Mouse (Mus musculus) hindbrain, embryonic 15.5 days (tissue): ENCODE measurements at regions not wholly inside any gene's neighbourhood (a gene's known extent, or its start where the extent isn't known, plus 50 kb on each side); places are given as distances from the start of the nearest gene placed in this dataset.

Experiments used
- ATAC-seq: fragments of 200-750 bp; cut with Nextera tagmentation; 2 replicates; pipeline ENCODE4 v1.8.0; 2017; ENCODE audit warnings: low read depth, moderate number of reproducible peaks, moderate TSS enrichment; ENCODE audit not compliant: low FRiP score
- H3K27ac ChIP-seq: fragments of 300-500 bp; sonication (generic); replicated peaks from 2 replicates; pipeline ENCODE4 v1.5.1; 2015; ENCODE audit warnings: mild to moderate bottlenecking, inconsistent platforms
- H3K27me3 ChIP-seq: fragments of 300-500 bp; sonication (generic); 2 replicates; pipeline ENCODE4 v1.6.1; 2015; ENCODE audit warnings: control low read depth, inconsistent platforms
- H3K36me3 ChIP-seq: fragments of 300-500 bp; sonication (generic); 2 replicates; pipeline ENCODE4 v1.6.1; 2015; ENCODE audit warnings: control low read depth, inconsistent platforms
- H3K4me1 ChIP-seq: fragments of 300-500 bp; sonication (generic); replicated peaks from 2 replicates; pipeline ENCODE4 v1.6.1; 2015; ENCODE audit warnings: control low read depth, inconsistent platforms
- H3K4me2 ChIP-seq: fragments of 300-500 bp; sonication (generic); 2 replicates; pipeline ENCODE4 v1.6.1; 2015; ENCODE audit warnings: moderate library complexity, mild to moderate bottlenecking, inconsistent platforms
- H3K4me3 ChIP-seq: fragments of 300-500 bp; sonication (generic); 2 replicates; pipeline ENCODE4 v1.5.1; 2015; ENCODE audit warnings: mild to moderate bottlenecking, inconsistent platforms
- H3K9ac ChIP-seq: fragments of 300-500 bp; sonication (generic); 2 replicates; pipeline ENCODE4 v1.6.1; 2015; ENCODE audit warnings: inconsistent platforms
- H3K9me3 ChIP-seq: fragments of 300-500 bp; sonication (generic); 2 replicates; pipeline ENCODE4 v1.6.1; 2016; ENCODE audit warnings: control low read depth, inconsistent platforms
- WGBS: fragments of 180-500 bp; shearing (Covaris S2); methylation state at CpG from one replicate; pipeline ENCODE4 v1.1.7; 2015; 5-methylcytosine and 5-hydroxymethylcytosine counted together

- Histone ChIP-seq H3K4me2 (no peak overlapping the region), H3K36me3 (no peaks in the 10 kb centered on the region), H3K9me3 (no peaks in the 10 kb centered on the region), H3K27me3 (no peaks in the 10 kb centered on the region), H3K9ac (no peak overlapping the region), H3K4me3 (no peak overlapping the region), H3K27ac (no peak overlapping the region), H3K4me1 (peaks cover 5% of the 10 kb centered on the region)
- no peak for ATAC-seq
- 65% methylated on average over 4 of the region's 4 CpGs for WGBS
Measured at GRCm38 (mm10) chr17:79772219-79772618, 57.4 kb upstream of the Cyp1b1 start.

GRCm38 (mm10) chr17:79771727-79772126, 56.9 kb upstream of the Cyp1b1 start:
- Histone ChIP-seq H3K9ac (no peak overlapping the region), H3K4me2 (peak overlapping the region; percentile 20), H3K36me3 (no peaks in the 10 kb centered on the region), H3K4me1 (peaks cover 5% of the 10 kb centered on the region), H3K4me3 (no peak overlapping the region), H3K9me3 (no peaks in the 10 kb centered on the region), H3K27me3 (no peaks in the 10 kb centered on the region), H3K27ac (no peak overlapping the region)
- 0 out of 2 replicates have a peak, but pooled peaks have one; percentile 68 for ATAC-seq
- 13% methylated on average over 10 of the region's 10 CpGs for WGBS

DNA sequence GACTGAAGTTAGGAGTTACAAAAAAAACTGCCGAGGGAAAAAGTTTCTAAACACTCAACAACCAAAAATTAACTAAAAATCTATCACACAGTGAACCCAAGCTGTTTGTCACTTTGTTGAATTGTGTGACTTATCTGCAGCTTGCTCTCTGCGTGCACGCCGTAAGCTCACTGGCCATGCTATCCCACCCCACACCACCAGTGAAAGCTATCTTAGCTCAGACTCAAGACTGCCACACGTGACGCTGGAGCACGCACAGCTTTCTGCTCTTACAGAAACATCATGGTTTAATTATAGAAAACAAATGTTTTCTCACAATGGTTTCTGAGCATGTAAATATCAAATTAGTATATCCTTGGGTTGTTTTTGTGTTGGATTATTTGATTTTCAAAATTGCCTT, 56.0 kb upstream of the Cyp1b1 start:
- Histone ChIP-seq H3K27ac (no peak overlapping the region), H3K36me3 (no peaks in the 10 kb centered on the region), H3K4me2 (no peak overlapping the region), H3K9me3 (no peaks in the 10 kb centered on the region), H3K4me1 (peaks cover 5% of the 10 kb centered on the region), H3K4me3 (no peak overlapping the region), H3K27me3 (no peaks in the 10 kb centered on the region), H3K9ac (no peak overlapping the region)
- no peak for ATAC-seq
- 76% methylated on average over 7 of the region's 7 CpGs for WGBS

DNA sequence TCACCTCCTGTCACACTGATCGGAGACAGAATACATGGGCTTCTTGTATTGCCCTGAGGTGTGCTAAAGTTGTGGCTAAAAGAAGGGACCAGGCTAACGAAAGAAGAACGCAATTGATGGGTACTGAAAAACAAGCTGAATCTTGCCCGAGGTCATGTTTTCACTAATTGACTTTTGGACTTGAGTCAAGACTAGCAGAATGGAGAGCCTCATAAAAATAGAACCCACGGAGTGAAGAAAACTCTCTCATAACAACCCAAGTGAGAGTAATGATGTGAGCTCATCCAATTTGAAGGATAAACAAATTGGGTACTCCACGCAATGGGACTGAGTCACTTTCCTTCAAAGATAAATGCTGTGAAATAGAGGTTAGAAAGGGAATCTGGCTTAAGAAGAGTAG, 55.0 kb upstream of the Cyp1b1 start:
- peaks cover 5% of the 10 kb centered on the region for H3K4me1 ChIP-seq
- no peaks in the 10 kb centered on the region for H3K27me3 ChIP-seq
- WGBS: 73% methylated on average over 6 of the region's 6 CpGs
- H3K9ac ChIP-seq: no peak overlapping the region
- ATAC-seq: no peak
- H3K27ac ChIP-seq: no peak overlapping the region
- H3K4me3 ChIP-seq: no peak overlapping the region
- no peaks in the 10 kb centered on the region for H3K9me3 ChIP-seq
- H3K4me2 ChIP-seq: no peak overlapping the region
- H3K36me3 ChIP-seq: no peaks in the 10 kb centered on the region

GRCm38 (mm10) chr17:79768080-79768479, 53.2 kb upstream of the Cyp1b1 start:
- H3K9ac ChIP-seq: no peak overlapping the region
- H3K4me1 ChIP-seq: peaks cover 5% of the 10 kb centered on the region
- no peak overlapping the region for H3K27ac ChIP-seq
- H3K27me3 ChIP-seq: no peaks in the 10 kb centered on the region
- H3K4me2 ChIP-seq: no peak overlapping the region
- H3K36me3 ChIP-seq: no peaks in the 10 kb centered on the region
- ATAC-seq: no peak
- H3K9me3 ChIP-seq: no peaks in the 10 kb centered on the region
- H3K4me3 ChIP-seq: no peak overlapping the region
- WGBS: 67% methylated on average over 2 of the region's 2 CpGs

GRCm38 (mm10) chr17:79765061-79765794, 50.4 kb upstream of the Cyp1b1 start:
- H3K27ac ChIP-seq: peak overlapping the region; percentile 27
- H3K4me2 ChIP-seq: no peak overlapping the region
- no peak overlapping the region for H3K4me3 ChIP-seq
- no peaks in the 10 kb centered on the region for H3K9me3 ChIP-seq
- 0 out of 2 replicates have a peak, but pooled peaks have one; percentile 38 for ATAC-seq
- no peaks in the 10 kb centered on the region for H3K4me1 ChIP-seq
- H3K27me3 ChIP-seq: no peaks in the 10 kb centered on the region
- 75% methylated on average over 7 of the region's 7 CpGs for WGBS
- H3K36me3 ChIP-seq: no peaks in the 10 kb centered on the region
- no peak overlapping the region for H3K9ac ChIP-seq
